Mouse (Mus musculus): ENCODE data around the gene P2rx4.

Gene P2rx4

DNA sequence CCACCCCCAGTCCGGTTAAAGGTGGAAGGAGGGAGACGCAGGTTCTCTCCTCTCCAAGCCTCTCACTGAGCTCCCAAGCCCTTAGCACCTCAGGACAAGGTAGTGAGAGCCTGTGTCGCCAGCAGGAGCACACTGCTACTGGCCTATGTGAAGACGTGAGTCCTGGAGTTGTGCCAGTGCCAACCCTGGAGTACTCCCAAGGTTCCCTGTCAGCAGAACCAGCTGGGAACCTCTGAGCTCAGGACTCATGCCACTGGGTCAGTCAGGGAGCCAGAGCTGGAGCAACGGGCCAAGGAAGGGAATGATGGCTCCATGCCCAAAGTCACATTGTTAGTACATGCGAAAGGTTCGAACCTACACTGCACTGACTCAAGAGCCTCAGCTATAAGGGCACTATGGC lies 49.3 kb downstream of the P2rx4 start:
- no peak for DNase-seq (ENCODE audit: low spot score)

DNA sequence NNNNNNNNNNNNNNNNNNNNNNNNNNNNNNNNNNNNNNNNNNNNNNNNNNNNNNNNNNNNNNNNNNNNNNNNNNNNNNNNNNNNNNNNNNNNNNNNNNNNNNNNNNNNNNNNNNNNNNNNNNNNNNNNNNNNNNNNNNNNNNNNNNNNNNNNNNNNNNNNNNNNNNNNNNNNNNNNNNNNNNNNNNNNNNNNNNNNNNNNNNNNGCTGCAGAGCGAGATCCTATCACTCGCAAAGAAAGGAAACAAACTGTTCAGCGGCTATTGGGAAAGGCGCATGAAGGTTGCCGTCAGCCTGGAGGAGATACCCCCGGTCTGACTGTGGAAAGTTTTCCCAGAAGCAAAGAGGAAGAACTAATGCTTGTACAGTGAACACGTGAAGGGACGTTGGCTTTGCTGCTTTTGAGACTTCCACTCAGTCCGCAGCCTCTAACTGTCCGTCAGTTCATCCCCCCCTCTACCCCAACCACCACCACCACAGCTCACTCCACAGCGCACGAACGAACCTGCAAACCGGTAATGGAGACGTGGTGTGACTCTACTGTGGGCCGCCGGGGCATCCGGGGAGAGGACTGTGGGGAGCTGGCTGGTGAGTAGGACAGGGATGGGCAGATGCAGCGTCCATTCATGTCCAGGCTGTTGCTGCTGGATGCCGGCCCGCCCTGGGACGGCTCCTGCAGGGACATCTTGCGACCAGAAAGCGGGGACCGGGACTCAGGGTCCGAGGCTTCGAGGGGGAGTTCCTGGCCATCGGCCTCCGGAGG lies 56.1 kb downstream of the P2rx4 start:
- DNase-seq (ENCODE audit: low spot score), result no peak

DNA sequence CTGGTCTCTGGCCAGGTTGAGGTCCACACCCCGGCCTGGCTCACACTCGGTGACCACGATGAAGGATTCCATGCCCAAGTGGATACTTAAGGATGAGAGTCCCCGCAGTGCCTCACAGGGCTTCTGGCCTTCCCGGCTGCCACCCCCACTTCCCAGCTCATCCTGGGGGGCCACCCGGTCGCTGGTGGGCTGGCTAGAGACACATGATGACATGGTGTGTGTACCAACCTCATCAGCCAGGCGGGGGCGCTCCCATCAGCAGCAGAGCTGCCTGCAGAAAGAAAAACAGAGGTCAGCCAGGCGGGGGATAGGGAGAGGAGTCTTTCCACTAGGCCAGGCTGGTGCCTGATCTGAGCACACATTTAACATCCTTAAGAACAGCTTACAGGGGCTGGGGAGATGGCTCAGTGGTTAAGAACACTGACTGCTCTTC lies 56.7 kb downstream of the P2rx4 start:
- DNase-seq (ENCODE audit: low spot score), result no peak

DNA sequence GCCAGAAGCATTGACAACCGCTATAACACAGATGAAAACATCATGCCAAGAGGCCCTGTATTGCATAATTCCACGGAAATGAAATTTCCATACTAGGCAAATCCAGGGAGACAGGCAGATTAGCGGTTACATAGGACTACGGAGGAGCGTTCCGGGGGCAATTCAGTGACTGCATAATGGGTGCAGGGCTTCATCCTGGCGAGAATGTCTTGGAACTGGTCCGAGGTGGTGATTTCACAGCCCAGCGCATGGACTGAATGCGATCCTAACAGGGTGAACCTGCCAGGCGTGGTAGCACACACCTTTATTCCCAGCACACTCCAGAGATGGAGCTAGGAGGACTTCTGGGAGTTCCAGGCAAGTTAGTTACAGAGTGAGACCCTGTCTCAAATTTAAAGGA lies 59.9 kb downstream of the P2rx4 start:
- no peak for DNase-seq (ENCODE audit: low spot score)

DNA sequence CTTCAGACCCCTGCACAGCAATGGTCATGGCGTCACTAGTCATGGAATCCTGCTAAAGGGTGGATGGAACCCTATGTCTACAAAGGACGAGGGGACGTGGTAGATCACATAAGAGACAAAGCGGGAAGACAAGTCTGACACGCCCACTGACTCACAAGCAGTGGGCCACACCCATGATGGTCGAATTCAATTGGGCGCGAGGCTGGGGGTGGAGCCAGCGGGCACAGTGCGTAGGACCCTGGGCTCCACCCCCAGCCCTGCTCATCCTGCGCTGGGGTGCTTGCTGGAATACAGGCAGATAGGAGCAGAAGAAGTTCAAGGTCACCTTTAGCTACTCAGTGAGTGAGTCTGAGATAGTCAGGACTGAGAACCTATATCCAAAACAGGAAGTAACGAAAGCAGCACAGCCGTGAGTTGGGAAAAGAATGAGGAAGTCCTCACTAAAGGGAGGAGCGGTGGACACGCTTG lies 61.8 kb downstream of the P2rx4 start:
- no peak for DNase-seq (ENCODE audit: low spot score)

DNA sequence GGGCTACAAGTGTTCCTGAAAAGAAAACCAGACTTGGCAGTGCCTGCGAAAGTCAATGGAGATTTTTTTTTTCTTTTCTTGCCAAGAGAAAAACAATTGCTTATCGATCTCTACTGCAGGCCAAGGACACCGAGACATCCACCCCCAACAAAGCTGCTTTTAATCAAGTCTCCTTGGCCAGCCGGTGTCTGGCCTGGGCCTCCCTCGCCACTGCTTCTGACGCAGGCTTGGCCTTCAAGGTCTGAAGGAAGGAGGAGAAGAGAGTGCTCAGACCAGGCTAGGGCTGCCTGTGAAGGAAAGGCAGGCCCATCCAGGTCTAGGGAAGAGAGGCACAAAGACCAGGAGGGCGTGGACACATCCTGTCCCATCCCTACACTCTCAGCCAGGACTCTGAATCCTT lies 63.0 kb downstream of the P2rx4 start:
- no peak for DNase-seq (ENCODE audit: low spot score)

DNA sequence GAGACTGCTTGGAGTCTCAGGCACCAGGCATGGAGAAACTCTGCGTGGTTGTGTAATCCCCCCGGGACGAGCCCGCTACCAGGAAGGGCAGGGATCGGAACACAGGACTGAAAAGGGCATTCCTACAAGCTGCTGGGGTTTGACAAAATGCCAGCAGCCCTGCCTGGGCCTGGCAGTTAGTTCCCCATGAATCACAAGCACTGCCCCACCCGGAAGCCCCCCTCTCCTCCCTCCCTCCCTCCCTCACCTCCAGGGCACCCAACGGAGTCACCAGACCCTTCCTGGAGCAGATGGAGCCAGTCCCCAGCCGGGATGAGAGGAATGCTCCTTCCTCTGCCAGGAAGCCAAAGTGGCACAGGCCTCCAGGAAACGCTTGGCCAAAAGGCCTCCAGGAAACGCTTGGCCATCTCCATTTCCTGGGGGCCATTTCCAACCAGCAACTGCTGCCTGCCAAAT lies 63.5 kb downstream of the P2rx4 start:
- no peak for DNase-seq (ENCODE audit: low spot score)

DNA sequence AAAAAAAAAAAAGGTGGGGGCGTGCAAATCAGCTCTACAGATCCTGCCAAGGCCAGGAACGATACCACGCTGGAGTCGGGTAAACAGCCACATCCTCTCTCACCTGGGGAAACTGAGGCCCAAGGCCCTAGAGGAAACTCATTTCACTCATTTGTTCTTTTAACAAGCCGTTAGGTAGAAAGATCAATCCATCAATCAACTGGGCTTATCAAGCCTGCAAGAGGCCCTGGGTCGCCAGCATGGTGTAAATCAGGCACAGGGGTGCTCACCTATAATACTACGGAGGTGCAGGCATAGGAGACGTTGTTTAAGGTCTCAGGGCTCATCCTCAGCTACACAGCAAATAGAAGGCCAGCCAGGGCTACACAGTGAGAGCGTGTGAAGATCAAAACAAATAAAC lies 64.1 kb downstream of the P2rx4 start:
- DNase-seq (ENCODE audit: low spot score), result no peak

DNA sequence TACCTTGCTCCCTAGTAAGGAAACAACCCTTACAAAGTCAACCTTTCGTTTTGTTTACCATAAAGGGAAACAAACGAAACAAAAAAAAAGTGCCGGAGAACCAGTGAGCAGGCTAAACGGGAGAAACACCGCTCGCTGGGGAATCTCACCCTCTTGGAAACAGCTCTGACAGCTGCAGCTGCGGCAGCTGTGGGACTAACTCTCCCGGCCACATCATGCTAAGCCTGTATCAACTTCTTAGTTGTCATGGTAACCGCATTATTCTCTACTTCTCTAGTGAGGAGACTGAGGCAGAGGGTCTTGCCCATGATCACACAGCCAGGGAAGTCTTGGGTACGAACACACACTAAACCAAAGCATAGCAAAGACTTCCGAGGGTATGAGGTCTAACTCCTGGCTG lies 66.4 kb downstream of the P2rx4 start:
- DNase-seq (ENCODE audit: low spot score), result no peak

DNA sequence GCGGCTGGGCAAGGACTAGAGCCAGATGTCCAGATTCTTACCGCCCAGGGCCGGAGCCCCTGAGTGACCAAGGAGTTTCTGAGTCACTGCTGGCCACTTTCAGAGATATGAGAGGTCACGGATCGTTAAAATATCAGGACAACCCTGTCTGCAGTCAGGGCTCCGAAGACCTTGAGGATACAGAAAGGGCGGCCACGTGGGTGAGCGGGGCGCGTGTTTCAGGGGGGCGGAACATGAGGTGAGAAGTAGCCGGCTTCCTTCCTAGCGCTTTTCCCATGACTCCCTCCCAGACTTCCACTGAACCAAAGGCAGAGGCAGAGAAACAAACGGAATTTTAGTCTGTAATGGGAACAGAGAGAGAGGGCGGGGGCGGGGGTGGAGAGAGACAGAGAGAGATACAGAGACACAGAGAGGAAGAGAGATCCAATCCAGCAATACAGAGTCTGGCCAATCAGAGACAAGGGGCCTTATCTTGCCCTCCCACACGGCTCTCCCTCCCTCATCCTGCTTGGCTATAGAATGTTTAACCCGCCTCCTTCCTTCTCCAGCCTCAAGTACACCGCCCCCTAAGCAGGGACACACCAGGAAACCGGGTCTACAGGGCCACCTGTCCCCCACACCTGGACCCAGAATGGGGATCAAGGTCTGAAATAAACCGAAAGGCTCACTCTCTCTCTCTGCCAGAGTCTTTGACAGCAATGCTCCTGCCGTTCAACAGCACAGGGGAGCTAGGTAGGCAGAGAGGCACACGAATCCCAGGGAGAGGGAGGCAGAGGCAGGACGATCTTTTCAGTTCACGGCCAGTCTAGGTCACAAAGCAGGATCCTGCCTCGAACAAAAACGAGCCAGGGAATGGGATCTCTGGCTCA lies 67.6 kb downstream of the P2rx4 start:
- no peak for DNase-seq (ENCODE audit: low spot score)

DNA sequence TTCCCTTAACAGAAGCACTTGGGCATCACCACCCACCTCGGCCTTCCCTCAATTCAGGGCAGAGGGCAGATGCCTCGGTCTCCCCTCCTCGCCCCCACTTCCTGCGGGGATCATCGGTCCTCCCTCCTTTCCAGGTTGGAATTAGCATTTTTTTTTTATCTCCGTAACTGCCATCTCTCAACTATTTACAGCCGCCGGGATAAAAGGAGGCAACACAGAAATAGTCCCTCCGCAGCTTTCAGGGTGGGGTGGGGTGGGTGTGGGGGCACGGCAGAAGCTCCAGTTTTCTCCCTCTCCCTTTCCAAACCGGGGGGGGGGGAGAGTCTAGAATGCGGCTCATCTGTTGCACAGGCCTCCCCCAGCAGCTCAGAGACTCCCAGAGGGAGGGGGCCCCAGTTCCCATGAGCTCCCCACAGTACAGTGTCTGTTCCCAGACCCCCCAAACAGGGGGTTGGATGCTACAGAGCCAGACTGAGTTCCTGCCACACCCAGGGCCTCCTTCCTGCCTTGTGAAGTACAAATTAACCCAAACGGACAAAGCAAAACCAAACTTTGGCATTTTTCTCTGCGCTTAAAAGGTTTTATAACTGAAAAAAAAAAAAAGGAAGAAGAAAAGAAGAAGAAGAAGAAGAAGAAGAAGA lies 68.4 kb downstream of the P2rx4 start:
- DNase-seq (ENCODE audit: low spot score), result no peak

DNA sequence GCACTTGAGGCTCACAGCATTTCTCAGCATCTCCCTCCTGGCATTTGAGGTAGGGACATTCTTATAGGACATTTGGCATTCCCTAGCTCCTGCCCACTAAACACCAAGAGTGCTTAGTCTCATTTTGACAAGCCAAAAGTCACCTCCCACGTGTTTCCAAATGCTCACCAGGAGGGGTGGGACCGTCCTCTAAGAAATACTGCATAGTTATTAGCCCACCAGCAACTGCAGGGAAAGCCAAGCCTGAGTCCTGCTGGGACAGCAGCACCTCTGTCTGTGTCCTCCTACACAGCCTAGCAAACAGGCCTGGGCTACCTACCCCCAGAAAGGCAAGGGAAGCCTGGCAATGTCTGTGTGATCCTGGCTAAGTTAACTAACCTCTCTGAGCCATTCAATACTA lies 70.0 kb downstream of the P2rx4 start:
- DNase-seq (ENCODE audit: low spot score), result no peak

DNA sequence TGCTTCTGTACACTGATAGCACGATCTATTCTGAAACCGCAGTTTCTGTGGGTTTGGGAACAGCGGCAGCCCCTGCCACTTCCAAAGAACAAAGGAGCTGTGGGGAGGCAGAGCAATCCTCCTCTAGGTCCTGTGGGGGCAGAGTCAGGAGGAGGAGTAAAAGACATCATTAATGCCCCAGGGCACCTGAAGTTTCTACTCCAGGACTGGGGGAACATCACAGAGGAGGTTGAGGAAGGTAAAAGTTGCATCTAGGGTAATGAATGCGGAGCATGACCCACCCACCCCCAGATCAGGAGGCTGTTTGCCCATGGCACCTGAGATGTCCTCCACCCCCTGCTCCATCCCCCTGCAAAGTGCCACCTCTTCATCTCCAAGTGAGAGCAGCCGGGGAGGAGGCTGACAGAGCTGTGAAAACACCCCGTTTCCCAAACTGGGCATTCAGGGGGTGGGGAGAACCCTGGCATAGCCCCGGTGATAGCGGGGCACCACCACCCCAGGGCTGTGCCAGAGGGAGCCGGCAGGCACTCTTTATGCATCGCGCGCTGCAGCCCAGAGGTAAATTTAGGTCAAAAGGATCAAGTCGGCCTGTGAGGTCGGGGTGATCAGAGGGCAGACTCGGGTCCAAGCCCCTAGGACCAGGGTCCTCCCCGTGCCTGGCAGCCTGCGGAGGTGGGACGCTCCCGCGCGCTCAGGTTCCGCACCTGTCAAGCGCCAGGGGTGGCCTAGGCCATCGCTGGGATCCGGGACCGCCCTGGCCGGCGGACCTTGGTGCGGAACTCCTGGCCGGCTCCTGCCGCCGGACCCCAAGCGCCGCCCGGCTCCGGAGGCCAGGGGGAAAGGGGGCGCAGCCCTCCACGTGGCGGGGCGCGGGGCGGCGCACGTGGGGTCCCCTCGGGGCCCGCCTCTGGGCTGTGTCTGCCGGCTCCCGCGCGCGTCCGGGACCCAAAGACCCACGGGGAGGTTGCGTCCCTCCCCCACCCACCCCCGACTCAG lies 71.2 kb downstream of the P2rx4 start:
- no peak for DNase-seq (ENCODE audit: low spot score)
